Mouse (Mus musculus): ENCODE results near the gene Ube2e2. TPM values are rescaled to one million over a fixed set of nuclear protein-coding genes. Genes with fewer than 3 reads are reported as not detected.

Gene Ube2e2
- polyA plus RNA-seq, 1 experiment = 37.7 TPM

GRCm38 (mm10) chr14:18882493-18882892, 11.6 kb downstream of the Ube2e2 start:
- no peak overlapping the region for H3K4me3 ChIP-seq
- H3K27me3 ChIP-seq (ENCODE audit: control insufficient read depth, insufficient read depth, insufficient read length) = no peaks in the 10 kb centered on the region
- peaks cover 5% of the 10 kb centered on the region for H3K36me3 ChIP-seq (ENCODE audit: control insufficient read depth, insufficient read depth)
- H3ac ChIP-seq (ENCODE audit: control insufficient read depth, insufficient read length) = no peak overlapping the region
- no peak overlapping the region for H3K4me2 ChIP-seq (ENCODE audit: low read depth)
- no peaks in the 10 kb centered on the region for H3K79me2 ChIP-seq (ENCODE audit: control insufficient read depth, insufficient read depth)
- peak; percentile 41 for TF ChIP-seq REST (IDR thresholded peaks at IDR 0.05; ENCODE audit: insufficient read depth, insufficient read length)
- TF ChIP-seq MYOG (IDR thresholded peaks at IDR 0.05; ENCODE audit: control insufficient read depth in 1 of 3, insufficient read depth in 1 of 3, insufficient read length in 2 of 3, low read depth in 2 of 3) = no peak

DNA sequence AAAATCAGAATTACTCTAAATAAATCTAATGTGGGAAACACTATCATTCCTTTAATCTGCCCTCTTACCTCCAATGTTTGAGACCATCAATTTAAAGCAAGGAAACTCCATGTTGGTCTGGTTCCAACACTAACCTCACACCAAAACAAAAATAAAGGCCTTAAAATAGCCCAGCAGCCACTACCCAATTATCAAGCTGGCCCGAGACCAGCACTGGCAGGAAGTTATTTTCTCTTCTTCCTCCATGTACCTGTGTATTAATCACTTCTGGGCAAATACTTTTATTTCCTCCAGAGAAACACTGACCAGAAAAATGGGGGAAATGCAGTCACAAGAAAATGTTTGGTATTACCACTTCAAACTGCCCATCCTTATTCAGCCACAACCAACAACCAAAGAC, 23.4 kb downstream of the Ube2e2 start:
- Histone ChIP-seq H3K79me2 (ENCODE audit: control insufficient read depth, insufficient read depth) (peaks cover 5% of the 10 kb centered on the region), H3K4me3 (no peak overlapping the region)

GRCm38 (mm10) chr14:18828661-18829060, 65.4 kb downstream of the Ube2e2 start:
- no peak overlapping the region for H3ac ChIP-seq (ENCODE audit: control insufficient read depth, insufficient read length)
- no peaks in the 10 kb centered on the region for H3K27me3 ChIP-seq (ENCODE audit: control insufficient read depth, insufficient read depth, insufficient read length)
- peak overlapping the region; percentile 7 for H3K4me2 ChIP-seq (ENCODE audit: low read depth)
- no peak for TF ChIP-seq CEBPB (IDR thresholded peaks at IDR 0.05; ENCODE audit: insufficient read depth, poor library complexity, severe bottlenecking)
- TF ChIP-seq USF1 (IDR thresholded peaks at IDR 0.05; ENCODE audit: low read depth) = no peak
- TF ChIP-seq POLR2AphosphoS2 (IDR thresholded peaks at IDR 0.05; ENCODE audit: insufficient read length, low read depth) = no peak
- TF ChIP-seq MYOG (IDR thresholded peaks at IDR 0.05; ENCODE audit: control insufficient read depth in 1 of 3, insufficient read depth in 1 of 3, insufficient read length in 2 of 3, low read depth in 2 of 3) = no peak
- TF ChIP-seq MAX (IDR thresholded peaks at IDR 0.05; ENCODE audit: low read depth) = no peak
- no peak for TF ChIP-seq REST (IDR thresholded peaks at IDR 0.05; ENCODE audit: insufficient read depth, insufficient read length)
- TF ChIP-seq MYOD1 (IDR thresholded peaks at IDR 0.05; ENCODE audit: control insufficient read depth in 1 of 3, insufficient read length in 2 of 3, low read depth in 2 of 3) = no peak
- TF ChIP-seq POLR2A (IDR thresholded peaks at IDR 0.05; ENCODE audit: insufficient read length, low read depth) = no peak
- no peak for TF ChIP-seq TCF3 (IDR thresholded peaks at IDR 0.05; ENCODE audit: insufficient read length, low read depth)
- TF ChIP-seq SRF (IDR thresholded peaks at IDR 0.05; ENCODE audit: control insufficient read depth, insufficient read length, low read depth) = no peak
- no peak for TF ChIP-seq E2F4 (IDR thresholded peaks at IDR 0.05; ENCODE audit: insufficient read depth)
- no peak for TF ChIP-seq TCF12 (IDR thresholded peaks at IDR 0.05; ENCODE audit: insufficient read depth, poor library complexity, severe bottlenecking)
- H3K36me3 ChIP-seq (ENCODE audit: control insufficient read depth, insufficient read depth) = no peaks in the 10 kb centered on the region
- no peak overlapping the region for H3K4me3 ChIP-seq
- H3K79me2 ChIP-seq (ENCODE audit: control insufficient read depth, insufficient read depth) = no peaks in the 10 kb centered on the region

More for the DNA sequence above, 23.4 kb downstream of the Ube2e2 start:
- no peaks in the 10 kb centered on the region for H3K36me3 ChIP-seq (ENCODE audit: control insufficient read depth, insufficient read depth)
- no peak overlapping the region for H3K4me2 ChIP-seq (ENCODE audit: low read depth)
- no peak overlapping the region for H3ac ChIP-seq (ENCODE audit: control insufficient read depth, insufficient read length)
- TF ChIP-seq TCF3 (IDR thresholded peaks at IDR 0.05; ENCODE audit: insufficient read length, low read depth) (no peak), MYOD1 (IDR thresholded peaks at IDR 0.05; ENCODE audit: control insufficient read depth in 1 of 3, insufficient read length in 2 of 3, low read depth in 2 of 3) (no peak)
- H3K27me3 ChIP-seq (ENCODE audit: control insufficient read depth, insufficient read depth, insufficient read length) = no peaks in the 10 kb centered on the region

DNA sequence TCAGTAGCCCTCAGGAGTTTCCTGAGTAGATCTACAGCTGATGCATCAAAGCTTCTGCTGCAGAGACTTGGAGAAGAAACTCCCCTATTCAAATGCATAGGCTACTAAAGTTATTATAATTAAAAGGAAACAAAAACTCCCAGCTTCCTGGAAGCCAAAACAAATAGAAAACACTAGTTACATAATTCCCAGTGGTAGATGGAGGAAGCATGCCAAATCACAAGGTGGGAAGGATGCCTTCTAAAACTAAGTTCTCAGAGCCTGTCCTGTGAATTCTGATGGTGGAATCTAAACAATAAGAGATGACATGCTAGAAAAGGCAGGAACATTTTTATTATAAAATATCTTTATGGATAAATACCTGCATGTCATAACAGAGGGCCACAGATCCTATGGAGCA, 67.3 kb downstream of the Ube2e2 start:
- no peak overlapping the region for H3ac ChIP-seq (ENCODE audit: control insufficient read depth, insufficient read length)

DNA sequence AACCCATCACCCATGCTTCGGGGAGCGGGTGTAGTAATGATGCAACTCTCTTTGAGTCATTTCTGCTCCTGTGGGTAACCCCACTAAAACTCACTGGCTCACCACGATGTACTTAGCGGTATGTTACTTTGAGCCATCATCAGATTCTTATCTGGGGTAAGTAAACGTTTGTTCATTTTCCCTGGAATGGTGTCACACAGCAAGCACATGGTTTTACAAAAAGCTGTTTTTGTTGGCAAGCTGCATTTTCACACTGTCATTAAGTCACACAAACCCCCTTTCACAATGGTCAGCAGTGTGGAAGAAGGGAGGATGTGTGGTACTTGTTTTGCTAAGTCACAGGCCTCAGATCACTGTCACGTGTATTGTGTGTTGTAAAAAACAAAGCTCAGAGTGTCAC, 73.4 kb downstream of the Ube2e2 start:
- H3K27me3 ChIP-seq (ENCODE audit: control insufficient read depth, insufficient read depth, insufficient read length) = no peaks in the 10 kb centered on the region
- no peaks in the 10 kb centered on the region for H3K36me3 ChIP-seq (ENCODE audit: control insufficient read depth, insufficient read depth)
- no peaks in the 10 kb centered on the region for H3K79me2 ChIP-seq (ENCODE audit: control insufficient read depth, insufficient read depth)
- no peak overlapping the region for H3K4me2 ChIP-seq (ENCODE audit: low read depth)
- H3ac ChIP-seq (ENCODE audit: control insufficient read depth, insufficient read length) = no peak overlapping the region
- H3K4me3 ChIP-seq = no peak overlapping the region
- no peak for TF ChIP-seq TCF12 (IDR thresholded peaks at IDR 0.05; ENCODE audit: insufficient read depth, poor library complexity, severe bottlenecking)
- TF ChIP-seq TCF3 (IDR thresholded peaks at IDR 0.05; ENCODE audit: insufficient read length, low read depth) = no peak
- no peak for TF ChIP-seq MYOD1 (IDR thresholded peaks at IDR 0.05; ENCODE audit: control insufficient read depth in 1 of 3, insufficient read length in 2 of 3, low read depth in 2 of 3)
- TF ChIP-seq MYOG (IDR thresholded peaks at IDR 0.05; ENCODE audit: control insufficient read depth in 1 of 3, insufficient read depth in 1 of 3, insufficient read length in 2 of 3, low read depth in 2 of 3) = no peak
- TF ChIP-seq E2F4 (IDR thresholded peaks at IDR 0.05; ENCODE audit: insufficient read depth) = no peak
- TF ChIP-seq POLR2AphosphoS2 (IDR thresholded peaks at IDR 0.05; ENCODE audit: insufficient read length, low read depth) = no peak
- TF ChIP-seq CEBPB (IDR thresholded peaks at IDR 0.05; ENCODE audit: insufficient read depth, poor library complexity, severe bottlenecking) = no peak
- no peak for TF ChIP-seq USF1 (IDR thresholded peaks at IDR 0.05; ENCODE audit: low read depth)
- TF ChIP-seq SRF (IDR thresholded peaks at IDR 0.05; ENCODE audit: control insufficient read depth, insufficient read length, low read depth) = no peak
- TF ChIP-seq MAX (IDR thresholded peaks at IDR 0.05; ENCODE audit: low read depth) = no peak
- no peak for TF ChIP-seq POLR2A (IDR thresholded peaks at IDR 0.05; ENCODE audit: insufficient read length, low read depth)
- no peak for TF ChIP-seq REST (IDR thresholded peaks at IDR 0.05; ENCODE audit: insufficient read depth, insufficient read length)

More for the DNA sequence above, 67.3 kb downstream of the Ube2e2 start:
- Histone ChIP-seq H3K4me3 (no peak overlapping the region), H3K36me3 (ENCODE audit: control insufficient read depth, insufficient read depth) (no peaks in the 10 kb centered on the region), H3K27me3 (ENCODE audit: control insufficient read depth, insufficient read depth, insufficient read length) (no peaks in the 10 kb centered on the region), H3K4me2 (ENCODE audit: low read depth) (no peak overlapping the region), H3K79me2 (ENCODE audit: control insufficient read depth, insufficient read depth) (no peaks in the 10 kb centered on the region)
- TF ChIP-seq CEBPB (IDR thresholded peaks at IDR 0.05; ENCODE audit: insufficient read depth, poor library complexity, severe bottlenecking) (no peak), MAX (IDR thresholded peaks at IDR 0.05; ENCODE audit: low read depth) (no peak), POLR2AphosphoS2 (IDR thresholded peaks at IDR 0.05; ENCODE audit: insufficient read length, low read depth) (no peak), MYOG (IDR thresholded peaks at IDR 0.05; ENCODE audit: control insufficient read depth in 1 of 3, insufficient read depth in 1 of 3, insufficient read length in 2 of 3, low read depth in 2 of 3) (no peak), SRF (IDR thresholded peaks at IDR 0.05; ENCODE audit: control insufficient read depth, insufficient read length, low read depth) (no peak), TCF12 (IDR thresholded peaks at IDR 0.05; ENCODE audit: insufficient read depth, poor library complexity, severe bottlenecking) (no peak), MYOD1 (IDR thresholded peaks at IDR 0.05; ENCODE audit: control insufficient read depth in 1 of 3, insufficient read length in 2 of 3, low read depth in 2 of 3) (no peak), USF1 (IDR thresholded peaks at IDR 0.05; ENCODE audit: low read depth) (no peak), REST (IDR thresholded peaks at IDR 0.05; ENCODE audit: insufficient read depth, insufficient read length) (no peak), POLR2A (IDR thresholded peaks at IDR 0.05; ENCODE audit: insufficient read length, low read depth) (no peak), E2F4 (IDR thresholded peaks at IDR 0.05; ENCODE audit: insufficient read depth) (no peak), TCF3 (IDR thresholded peaks at IDR 0.05; ENCODE audit: insufficient read length, low read depth) (no peak)
